Mouse (Mus musculus): ENCODE measurements around the gene Zfp457. TPM values are rescaled to one million over a fixed set of nuclear protein-coding genes. Genes with fewer than 3 reads are reported as not detected.

Gene Zfp457
- polyA plus RNA-seq, 1 experiment from 2014 or later = 0.84 TPM

Other genes starting within 250 kb of the Zfp457 start
- gene Zfp712, start 245.3 kb downstream of the Zfp457 start, polyA plus RNA-seq (2015; fragmentation: Nextera tagmentation; extraction: Ambion mirVana) = 5.4 and 6.8 TPM in 2 replicates
- gene Zfp708, start 208.5 kb downstream of the Zfp457 start, polyA plus RNA-seq (2015; fragmentation: Nextera tagmentation; extraction: Ambion mirVana) = 8.7 and 9.8 TPM in 2 replicates
- 1.4 and 1.7 TPM in 2 replicates for gene Gm28557, start 197.9 kb downstream of the Zfp457 start, polyA plus RNA-seq (2015; fragmentation: Nextera tagmentation; extraction: Ambion mirVana)
- 0.10 TPM in 1 of 2 replicates, not detected in the other for gene Rslcan18, start 190.2 kb downstream of the Zfp457 start, polyA plus RNA-seq (2015; fragmentation: Nextera tagmentation; extraction: Ambion mirVana)
- 4.1 and 4.2 TPM in 2 replicates for gene Zfp759, start 184.8 kb downstream of the Zfp457 start, polyA plus RNA-seq (2015; fragmentation: Nextera tagmentation; extraction: Ambion mirVana)
- 5.5 and 7.5 TPM in 2 replicates for gene Rsl1, start 133.3 kb downstream of the Zfp457 start, polyA plus RNA-seq (2015; fragmentation: Nextera tagmentation; extraction: Ambion mirVana)
- gene Zfp455, start 112.0 kb downstream of the Zfp457 start, polyA plus RNA-seq (2015; fragmentation: Nextera tagmentation; extraction: Ambion mirVana) = 2.6 and 3.1 TPM in 2 replicates
- gene Zfp458, start 28.0 kb downstream of the Zfp457 start, polyA plus RNA-seq (2015; fragmentation: Nextera tagmentation; extraction: Ambion mirVana) = 5.1 and 5.4 TPM in 2 replicates
- gene Zfp595, start 26.1 kb upstream of the Zfp457 start, polyA plus RNA-seq (2015; fragmentation: Nextera tagmentation; extraction: Ambion mirVana) = 1.6 and 1.9 TPM in 2 replicates
- 0.44 TPM in 1 of 2 replicates, not detected in the other for gene Gm28044, start 54.1 kb upstream of the Zfp457 start, polyA plus RNA-seq (2015; fragmentation: Nextera tagmentation; extraction: Ambion mirVana)
- gene Zfp953, start 54.1 kb upstream of the Zfp457 start, polyA plus RNA-seq (2015; fragmentation: Nextera tagmentation; extraction: Ambion mirVana) = 0.68 and 0.69 TPM in 2 replicates
- gene Gm28041, start 69.2 kb upstream of the Zfp457 start, polyA plus RNA-seq (2015; fragmentation: Nextera tagmentation; extraction: Ambion mirVana) = not detected in 2 replicates
- gene Zfp456, start 69.3 kb upstream of the Zfp457 start, polyA plus RNA-seq (2015; fragmentation: Nextera tagmentation; extraction: Ambion mirVana) = 0.55 and 0.72 TPM in 2 replicates
- gene Zfp429, start 93.3 kb upstream of the Zfp457 start, polyA plus RNA-seq (2015; fragmentation: Nextera tagmentation; extraction: Ambion mirVana) = 3.4 and 5.0 TPM in 2 replicates
- 0.21 and 0.58 TPM in 2 replicates for gene Zfp459, start 114.9 kb upstream of the Zfp457 start, polyA plus RNA-seq (2015; fragmentation: Nextera tagmentation; extraction: Ambion mirVana)
- 5.2 and 6.8 TPM in 2 replicates for gene Zfp874a, start 145.1 kb upstream of the Zfp457 start, polyA plus RNA-seq (2015; fragmentation: Nextera tagmentation; extraction: Ambion mirVana)
- 2.0 and 2.5 TPM in 2 replicates for gene Zfp874b, start 177.8 kb upstream of the Zfp457 start, polyA plus RNA-seq (2015; fragmentation: Nextera tagmentation; extraction: Ambion mirVana)
- gene Zfp58, start 194.1 kb upstream of the Zfp457 start, polyA plus RNA-seq (2015; fragmentation: Nextera tagmentation; extraction: Ambion mirVana) = 14.6 and 14.8 TPM in 2 replicates
- gene Gm26965, start 219.7 kb upstream of the Zfp457 start, polyA plus RNA-seq (2015; fragmentation: Nextera tagmentation; extraction: Ambion mirVana) = not detected in 2 replicates
- gene Zfp87, start 219.7 kb upstream of the Zfp457 start, polyA plus RNA-seq (2015; fragmentation: Nextera tagmentation; extraction: Ambion mirVana) = 36.4 and 39.7 TPM in 2 replicates
- 13.5 and 16.2 TPM in 2 replicates for gene Zfp748, start 247.3 kb upstream of the Zfp457 start, polyA plus RNA-seq (2015; fragmentation: Nextera tagmentation; extraction: Ambion mirVana)